Mouse (Mus musculus): ENCODE data around the gene Ddx5. TPM values are rescaled to one million over a fixed set of nuclear protein-coding genes. Genes with fewer than 3 reads are reported as not detected.

Gene Ddx5
- polyA plus RNA-seq (2012; rRNA removed) = 253 and 261 TPM in 2 replicates

GRCm38 (mm10) chr11:106788775-106789459 is at the start of gene Ddx5, which contains the start of gene Cep95:
Gene Ddx5, minus strand, starts transcription at chr11:106789185.
Gene Cep95, plus strand, starts transcription at chr11:106789252.
- peak within 1 kb of the TSS; percentile 97 for H3K27ac ChIP-seq (ENCODE audit: insufficient read depth, low read depth, low read length)
- peak; percentile 72 for TF ChIP-seq POLR2A (IDR thresholded peaks at IDR 0.05; ENCODE audit: low read depth, low read length)
- TF ChIP-seq CTCF (conservative IDR thresholded peaks at IDR 0.05; ENCODE audit: insufficient read depth, insufficient read length, low read depth, low read length) = no peak
- H3K4me3 ChIP-seq (ENCODE audit: insufficient read depth, low read depth, low read length) = peak within 1 kb of the TSS; percentile 66
- peak; percentile 99 for DNase-seq
- H3K27me3 ChIP-seq (replicated peaks; ENCODE audit: control insufficient read depth, insufficient read depth, low read length) = no peaks in the 10 kb centered on the region
- peaks cover 18% of the 10 kb centered on the region for H3K36me3 ChIP-seq (ENCODE audit: control insufficient read depth, insufficient read depth, low read length)
- WGBS = under 1% methylated on average over 58 of the region's 58 CpGs
- peaks cover 5% of the 10 kb centered on the region; the same call in 1 of the 2 replicates for H3K4me1 ChIP-seq (ENCODE audit: control insufficient read depth, insufficient read depth, low read length)

GRCm38 (mm10) chr11:106828079-106828478 is 39.1 kb upstream of the Ddx5 start:
- TF ChIP-seq CTCF (conservative IDR thresholded peaks at IDR 0.05; ENCODE audit: insufficient read depth, insufficient read length, low read depth, low read length) = no peak
- no peak for TF ChIP-seq POLR2A (IDR thresholded peaks at IDR 0.05; ENCODE audit: low read depth, low read length)
- DNase-seq = no peak
- Histone ChIP-seq H3K4me1 (ENCODE audit: control insufficient read depth, insufficient read depth, low read length) (no peaks in the 10 kb centered on the region), H3K27ac (ENCODE audit: insufficient read depth, low read depth, low read length) (no peak overlapping the region), H3K36me3 (ENCODE audit: control insufficient read depth, insufficient read depth, low read length) (peaks cover 13% of the 10 kb centered on the region), H3K27me3 (replicated peaks; ENCODE audit: control insufficient read depth, insufficient read depth, low read length) (no peaks in the 10 kb centered on the region), H3K4me3 (ENCODE audit: insufficient read depth, low read depth, low read length) (no peak overlapping the region)
- 85% methylated on average over 7 of the region's 7 CpGs for WGBS

- Histone ChIP-seq H3K27ac (ENCODE audit: insufficient read depth, low read depth, low read length) (no peak overlapping the region), H3K4me3 (ENCODE audit: insufficient read depth, low read depth, low read length) (no peak overlapping the region), H3K36me3 (ENCODE audit: control insufficient read depth, insufficient read depth, low read length) (peaks cover 5% of the 10 kb centered on the region; the same call in 1 of the 2 replicates), H3K27me3 (replicated peaks; ENCODE audit: control insufficient read depth, insufficient read depth, low read length) (no peaks in the 10 kb centered on the region), H3K4me1 (ENCODE audit: control insufficient read depth, insufficient read depth, low read length) (no peaks in the 10 kb centered on the region)
- DNase-seq = no peak
- TF ChIP-seq POLR2A (IDR thresholded peaks at IDR 0.05; ENCODE audit: low read depth, low read length) = no peak
- TF ChIP-seq CTCF (conservative IDR thresholded peaks at IDR 0.05; ENCODE audit: insufficient read depth, insufficient read length, low read depth, low read length) = no peak
- WGBS = 91% methylated on average over 10 of the region's 10 CpGs
Observed at GRCm38 (mm10) chr11:106824403-106824802, 35.4 kb upstream of the Ddx5 start.

GRCm38 (mm10) chr11:106823741-106824140 is 34.8 kb upstream of the Ddx5 start:
- no peak overlapping the region for H3K27ac ChIP-seq (ENCODE audit: insufficient read depth, low read depth, low read length)
- no peak overlapping the region for H3K4me3 ChIP-seq (ENCODE audit: insufficient read depth, low read depth, low read length)
- TF ChIP-seq CTCF (conservative IDR thresholded peaks at IDR 0.05; ENCODE audit: insufficient read depth, insufficient read length, low read depth, low read length) = no peak
- TF ChIP-seq POLR2A (IDR thresholded peaks at IDR 0.05; ENCODE audit: low read depth, low read length) = no peak
- WGBS = 97% methylated on average over 8 of the region's 8 CpGs
- no peak for DNase-seq
- H3K27me3 ChIP-seq (replicated peaks; ENCODE audit: control insufficient read depth, insufficient read depth, low read length) = no peaks in the 10 kb centered on the region
- peaks cover 4% of the 10 kb centered on the region; the same call in 1 of the 2 replicates for H3K36me3 ChIP-seq (ENCODE audit: control insufficient read depth, insufficient read depth, low read length)
- no peaks in the 10 kb centered on the region for H3K4me1 ChIP-seq (ENCODE audit: control insufficient read depth, insufficient read depth, low read length)

- no peak for DNase-seq
- 83% methylated on average over 5 of the region's 5 CpGs for WGBS
- Histone ChIP-seq H3K4me3 (ENCODE audit: insufficient read depth, low read depth, low read length) (no peak overlapping the region), H3K27me3 (replicated peaks; ENCODE audit: control insufficient read depth, insufficient read depth, low read length) (no peaks in the 10 kb centered on the region), H3K27ac (ENCODE audit: insufficient read depth, low read depth, low read length) (no peak overlapping the region), H3K36me3 (ENCODE audit: control insufficient read depth, insufficient read depth, low read length) (peaks cover 6% of the 10 kb centered on the region; the same call in 1 of the 2 replicates), H3K4me1 (ENCODE audit: control insufficient read depth, insufficient read depth, low read length) (no peaks in the 10 kb centered on the region)
- TF ChIP-seq POLR2A (IDR thresholded peaks at IDR 0.05; ENCODE audit: low read depth, low read length) (no peak), CTCF (conservative IDR thresholded peaks at IDR 0.05; ENCODE audit: insufficient read depth, insufficient read length, low read depth, low read length) (no peak)
Observed at GRCm38 (mm10) chr11:106822911-106823310, 33.9 kb upstream of the Ddx5 start.

GRCm38 (mm10) chr11:106822491-106822890 is 33.5 kb upstream of the Ddx5 start:
- no peaks in the 10 kb centered on the region for H3K4me1 ChIP-seq (ENCODE audit: control insufficient read depth, insufficient read depth, low read length)
- no peak overlapping the region for H3K4me3 ChIP-seq (ENCODE audit: insufficient read depth, low read depth, low read length)
- DNase-seq = no peak
- peaks cover 6% of the 10 kb centered on the region; the same call in 1 of the 2 replicates for H3K36me3 ChIP-seq (ENCODE audit: control insufficient read depth, insufficient read depth, low read length)
- TF ChIP-seq CTCF (conservative IDR thresholded peaks at IDR 0.05; ENCODE audit: insufficient read depth, insufficient read length, low read depth, low read length) (no peak), POLR2A (IDR thresholded peaks at IDR 0.05; ENCODE audit: low read depth, low read length) (no peak)
- H3K27ac ChIP-seq (ENCODE audit: insufficient read depth, low read depth, low read length) = no peak overlapping the region
- no peaks in the 10 kb centered on the region for H3K27me3 ChIP-seq (replicated peaks; ENCODE audit: control insufficient read depth, insufficient read depth, low read length)
- 88% methylated on average over 8 of the region's 8 CpGs for WGBS

- peak overlapping the region; percentile 12; the same call in 1 of the 2 replicates for H3K27ac ChIP-seq (ENCODE audit: insufficient read depth, low read depth, low read length)
- H3K4me1 ChIP-seq (ENCODE audit: control insufficient read depth, insufficient read depth, low read length) = no peaks in the 10 kb centered on the region
- WGBS = 81% methylated on average over 6 of the region's 6 CpGs
- no peak overlapping the region for H3K4me3 ChIP-seq (ENCODE audit: insufficient read depth, low read depth, low read length)
- no peak for DNase-seq
- H3K36me3 ChIP-seq (ENCODE audit: control insufficient read depth, insufficient read depth, low read length) = peaks cover 5% of the 10 kb centered on the region; the same call in 1 of the 2 replicates
- no peaks in the 10 kb centered on the region for H3K27me3 ChIP-seq (replicated peaks; ENCODE audit: control insufficient read depth, insufficient read depth, low read length)
- no peak for TF ChIP-seq POLR2A (IDR thresholded peaks at IDR 0.05; ENCODE audit: low read depth, low read length)
- no peak for TF ChIP-seq CTCF (conservative IDR thresholded peaks at IDR 0.05; ENCODE audit: insufficient read depth, insufficient read length, low read depth, low read length)
Observed at GRCm38 (mm10) chr11:106821397-106821796, 32.4 kb upstream of the Ddx5 start.

Measured in kidney, adult 2 months (tissue).